Mouse (Mus musculus): Measurements from ENCODE around the gene Spop.
A peak's percentile ranks its signal among the peaks of the same experiment; 100 is the strongest.
"Not testable (repeated sequence)": the region's sequence is repeated elsewhere in the genome, so short reads cannot be mapped to it uniquely, and the experiment has no call there.

Spop gene

DNA sequence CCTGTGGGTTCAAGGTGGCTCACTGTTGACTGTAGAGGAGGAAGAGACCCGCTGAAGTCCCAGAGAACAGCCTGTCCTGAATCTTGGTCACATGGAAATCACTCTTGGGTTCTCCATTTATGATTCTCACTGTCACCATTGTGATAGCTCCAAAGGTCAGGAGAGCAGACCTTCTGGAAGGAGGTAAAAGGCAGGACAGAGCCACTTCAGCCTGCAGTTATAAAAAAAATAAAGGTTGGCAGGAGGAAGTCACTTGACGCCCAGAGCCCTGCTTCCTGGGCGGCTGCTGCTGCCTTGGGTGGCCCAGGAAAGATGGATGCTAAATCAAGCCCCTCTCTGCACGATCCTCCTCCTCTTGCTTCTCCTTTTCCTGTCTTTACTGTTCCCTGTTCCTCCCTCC, 86.5 kb downstream of the Spop start:
- no peak for DNase-seq (ENCODE audit: low spot score)

DNA sequence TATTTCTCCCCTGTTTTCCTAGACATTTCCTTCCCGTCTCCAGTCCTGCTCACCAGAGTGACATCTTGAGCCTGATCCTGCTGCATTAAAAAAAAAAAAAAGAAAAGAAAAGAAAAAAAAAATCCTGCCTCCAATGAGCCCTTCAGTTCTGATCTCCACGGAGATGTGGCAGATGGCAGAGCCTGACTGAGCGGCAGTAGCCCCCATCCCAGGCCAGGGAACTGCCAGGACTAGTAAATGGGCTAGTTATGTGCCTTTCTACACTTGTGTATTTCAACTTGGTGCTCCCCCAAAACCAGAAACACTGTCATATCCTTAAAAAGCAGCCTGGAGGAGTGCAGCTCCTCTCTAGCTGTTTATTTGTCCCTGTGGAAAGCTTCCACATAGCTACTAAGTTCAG, 87.0 kb downstream of the Spop start:
- no peak for DNase-seq (ENCODE audit: low spot score)

DNA sequence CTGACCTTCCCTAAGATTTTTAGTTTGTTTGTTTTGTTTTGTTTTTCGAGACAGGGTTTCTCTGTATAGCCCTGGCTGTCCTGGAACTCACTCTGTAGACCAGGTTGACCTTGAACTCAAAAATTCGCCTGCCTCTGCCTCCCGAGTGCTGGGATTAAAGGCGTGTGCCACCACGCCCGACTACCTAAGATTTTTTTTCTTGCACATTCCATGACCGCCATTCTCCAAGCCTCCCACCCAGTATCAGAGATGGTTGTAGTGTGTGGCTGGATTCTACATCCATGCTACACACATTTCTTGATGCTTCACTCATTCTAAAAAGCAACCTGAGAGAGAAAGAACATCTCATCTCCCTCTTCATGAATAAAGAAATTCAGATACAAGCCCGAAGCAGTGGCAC, 87.9 kb downstream of the Spop start:
- not testable (repeated sequence) for DNase-seq (ENCODE audit: low spot score)

DNA sequence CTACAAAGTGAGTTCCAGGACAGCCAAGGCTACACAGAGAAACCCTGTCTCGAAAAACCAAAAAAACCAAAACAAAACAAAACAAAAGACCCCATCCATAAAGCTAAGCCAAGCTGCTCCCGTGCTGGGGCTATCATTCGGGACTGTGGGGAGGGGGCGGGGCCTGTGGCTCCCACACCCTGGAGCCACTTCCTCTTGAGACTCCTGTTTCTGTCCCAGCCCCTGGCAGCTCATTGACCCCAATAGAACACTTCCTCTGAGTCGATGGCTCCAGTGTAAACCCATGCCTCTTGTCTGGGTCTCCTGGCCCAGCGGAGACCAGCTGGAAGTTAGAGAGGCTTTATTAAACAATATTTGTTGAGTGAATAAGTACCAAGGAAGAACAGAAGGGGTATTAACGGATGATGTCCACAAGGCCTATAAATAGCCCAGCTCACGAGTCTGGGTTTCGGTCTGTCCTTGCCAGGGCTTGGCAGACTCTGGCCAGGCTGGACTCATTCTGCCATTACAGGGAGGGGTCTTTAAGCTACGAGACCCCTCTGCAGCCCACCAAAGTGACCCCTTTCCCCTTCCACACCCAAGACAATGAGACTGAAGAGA, 89.8 kb downstream of the Spop start:
- DNase-seq (ENCODE audit: low spot score) = no peak

DNA sequence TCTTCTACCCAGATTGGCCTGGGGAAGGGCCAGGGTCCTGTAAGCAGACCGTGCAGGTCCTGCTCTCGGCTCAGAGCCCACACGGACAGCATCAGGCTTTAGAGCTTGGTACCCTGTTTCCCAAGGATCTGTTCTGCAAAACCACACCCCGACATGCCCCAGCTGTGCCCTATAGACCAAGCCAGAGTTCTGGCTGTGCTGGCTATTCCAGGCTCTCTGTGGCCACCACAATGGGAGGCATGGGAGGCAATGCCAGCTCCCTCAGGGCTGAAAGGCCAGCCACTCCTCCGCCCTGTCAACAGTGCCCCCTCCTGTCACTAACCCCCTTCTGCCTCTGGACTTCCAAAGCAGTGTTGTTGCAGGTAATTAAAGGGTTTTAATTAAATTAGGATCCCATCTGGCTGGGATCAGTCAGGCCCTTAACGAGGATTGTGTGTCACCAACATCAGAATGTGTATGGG, 90.4 kb downstream of the Spop start:
- no peak for DNase-seq (ENCODE audit: low spot score)

DNA sequence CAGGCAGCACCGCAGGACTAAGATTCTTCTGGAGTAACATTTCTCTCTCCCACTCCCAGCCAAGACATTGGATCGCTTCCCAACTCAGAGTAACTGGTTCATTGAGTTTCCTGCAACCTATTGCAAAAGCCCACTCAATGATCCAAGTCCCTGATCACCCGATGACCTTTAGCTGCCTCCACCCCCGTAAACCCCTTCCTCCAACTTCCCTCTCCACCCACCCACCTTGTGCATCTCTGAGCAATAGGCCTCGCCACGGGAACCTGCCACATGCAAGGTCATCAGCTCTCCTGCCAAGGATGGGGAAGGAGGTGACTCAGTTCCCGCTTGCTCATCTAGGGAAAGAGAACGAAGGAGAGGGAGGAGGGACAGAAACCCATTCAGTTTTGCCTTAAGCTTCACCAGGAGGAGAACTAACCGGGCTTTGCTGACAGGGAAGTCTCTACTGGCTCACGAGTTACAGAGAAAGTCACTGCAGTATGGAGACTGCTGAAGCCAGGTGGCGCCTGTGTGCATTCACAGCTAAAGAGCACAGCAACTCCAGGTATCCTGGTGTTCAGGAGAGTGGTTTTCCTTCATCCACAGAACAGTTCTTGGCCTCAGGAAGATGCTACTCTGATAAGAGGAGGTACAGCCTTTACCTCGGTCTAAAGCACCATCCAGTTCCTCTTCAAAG, 93.3 kb downstream of the Spop start:
- no peak for DNase-seq (ENCODE audit: low spot score)

DNA sequence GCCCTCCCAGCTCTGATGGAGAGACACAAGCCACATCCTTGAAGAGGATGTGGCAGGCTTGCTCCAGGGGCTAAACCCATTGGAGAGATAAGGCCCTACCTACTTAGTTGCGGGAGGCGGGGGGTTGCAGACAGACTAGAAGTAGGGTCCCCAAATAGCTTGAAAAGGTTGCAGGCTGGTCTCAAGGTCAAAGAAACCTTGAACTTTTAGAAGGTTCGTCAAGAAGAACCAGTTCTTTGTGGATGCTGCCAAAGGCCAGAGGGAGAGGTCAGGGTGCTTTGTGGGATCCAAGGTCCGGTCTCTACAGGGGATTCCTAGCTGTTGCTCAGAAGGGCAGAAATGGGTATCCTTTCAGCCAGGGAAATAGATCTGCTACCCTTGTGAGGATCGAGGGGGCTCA, 93.9 kb downstream of the Spop start:
- no peak for DNase-seq (ENCODE audit: low spot score)

DNA sequence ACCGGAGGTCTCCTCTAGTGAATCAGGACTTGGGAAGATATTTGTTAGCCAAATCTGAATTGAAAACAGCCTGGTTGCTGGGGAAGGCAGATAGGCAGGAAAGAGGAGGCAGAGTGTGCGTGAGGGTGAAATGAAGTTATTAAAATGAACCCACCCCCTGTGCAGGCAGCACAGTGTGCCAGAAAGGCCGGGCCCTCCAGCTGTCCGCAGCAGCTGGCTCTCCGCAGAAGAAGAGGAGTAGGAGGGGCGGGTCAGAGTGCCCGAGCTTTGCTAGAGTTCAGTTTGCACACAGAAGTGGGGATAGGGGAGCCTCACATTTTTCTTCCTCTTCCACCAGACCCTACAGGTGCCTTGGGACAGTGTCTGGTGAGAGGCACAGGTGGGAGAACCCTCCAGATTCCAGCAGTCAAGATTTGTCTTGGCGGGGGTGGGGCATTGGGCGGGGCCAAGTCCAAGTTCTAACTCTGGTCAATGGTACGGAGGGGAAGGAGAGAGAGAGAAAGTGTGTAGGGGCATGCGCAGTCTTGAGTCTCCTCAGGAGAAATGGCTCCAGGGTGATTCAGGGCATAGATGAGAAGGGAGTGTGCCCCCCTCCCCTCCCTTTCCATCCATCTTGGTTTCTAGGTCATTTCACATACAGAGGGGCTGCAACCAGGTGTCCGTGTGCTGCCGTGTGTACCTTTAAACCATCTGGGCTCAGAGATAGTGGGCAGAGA, 94.5 kb downstream of the Spop start:
- no peak for DNase-seq (ENCODE audit: low spot score)

DNA sequence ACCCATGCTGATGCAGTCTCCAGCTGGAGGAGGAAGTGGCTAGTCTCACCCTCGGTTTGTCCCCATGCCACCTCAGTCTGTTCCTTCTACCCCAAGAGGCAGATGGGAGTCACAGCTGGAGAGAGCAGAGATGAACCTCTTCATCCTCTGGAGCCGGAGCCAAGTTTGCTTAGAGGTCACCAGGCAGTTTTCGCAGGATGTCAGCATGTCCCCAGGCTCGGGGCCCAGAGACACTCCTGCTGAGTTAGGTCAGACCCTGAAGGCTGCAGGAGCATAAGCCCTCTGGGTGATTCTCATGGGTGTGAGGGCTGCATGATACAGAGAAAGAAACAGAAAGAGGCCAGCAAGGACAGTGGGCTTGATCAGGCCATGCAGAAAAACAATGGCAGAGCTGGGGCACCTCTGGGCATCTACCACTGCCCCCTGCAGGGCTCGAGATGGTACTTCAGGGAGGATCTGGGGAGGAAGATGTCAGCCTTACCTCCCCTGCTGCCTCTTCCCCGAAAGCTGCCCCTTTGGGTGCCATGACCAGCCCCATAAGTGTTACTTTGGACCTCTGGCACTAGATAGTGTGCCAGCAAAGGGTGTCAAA, 95.3 kb downstream of the Spop start:
- no peak for DNase-seq (ENCODE audit: low spot score)

DNA sequence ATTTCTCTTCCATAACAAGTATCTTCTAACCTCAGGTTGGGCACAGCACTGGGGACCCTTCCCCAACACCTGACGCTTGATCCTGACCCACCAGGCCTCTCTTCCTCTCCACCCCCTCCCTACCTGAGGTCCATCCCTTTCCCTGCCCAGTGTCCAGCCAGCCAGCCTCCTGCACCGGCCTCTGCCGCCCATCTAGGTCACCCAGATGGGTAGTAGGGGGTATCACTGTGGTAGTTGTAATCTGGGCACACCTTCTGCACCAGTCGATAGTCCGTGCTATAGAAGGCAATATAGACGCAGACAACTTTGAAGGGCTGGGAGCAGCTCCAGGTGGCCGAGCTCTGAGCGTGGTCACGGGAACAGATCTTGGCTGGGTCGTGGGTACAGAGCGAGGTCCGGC, 96.8 kb downstream of the Spop start:
- no peak for DNase-seq (ENCODE audit: low spot score)

DNA sequence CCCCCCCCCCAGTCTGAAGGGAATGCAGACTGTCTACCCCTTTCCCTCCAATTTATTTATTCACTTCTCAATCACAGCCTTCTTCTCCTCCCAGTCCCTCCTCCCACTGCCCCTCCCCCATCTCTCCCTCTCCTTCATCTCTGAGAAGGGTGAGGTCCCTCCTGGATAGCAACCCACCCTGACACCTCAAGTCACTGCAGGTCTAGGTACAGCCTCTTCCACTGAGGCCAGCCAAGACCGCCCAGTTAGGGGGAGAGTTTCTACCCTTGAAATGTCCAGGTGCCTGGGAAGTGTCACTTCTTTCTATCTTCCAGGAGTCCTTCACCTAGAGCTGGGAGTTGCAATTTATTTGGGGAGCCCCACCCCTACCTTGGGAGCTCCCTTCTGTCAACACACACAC, 98.0 kb downstream of the Spop start:
- no peak for DNase-seq (ENCODE audit: low spot score)

DNA sequence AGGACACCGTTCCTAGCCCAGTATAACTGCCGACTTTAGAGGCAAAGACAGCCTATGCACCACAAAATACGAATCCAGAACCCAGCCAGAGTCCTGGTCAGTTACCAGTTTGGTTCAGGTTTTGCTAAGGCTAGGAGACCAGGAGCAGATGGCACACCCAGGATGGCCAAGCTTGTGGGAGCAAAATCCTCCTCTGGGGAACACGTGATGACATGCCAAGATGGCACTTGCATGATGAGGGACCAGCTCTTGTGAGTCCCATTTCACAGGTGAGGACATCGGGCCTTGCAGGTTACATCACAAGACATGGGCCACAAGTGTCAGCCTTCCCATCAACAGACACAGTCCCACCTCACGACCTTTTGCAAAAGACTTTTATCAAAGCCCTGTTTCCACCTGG, 98.5 kb downstream of the Spop start:
- no peak for DNase-seq (ENCODE audit: low spot score)

DNA sequence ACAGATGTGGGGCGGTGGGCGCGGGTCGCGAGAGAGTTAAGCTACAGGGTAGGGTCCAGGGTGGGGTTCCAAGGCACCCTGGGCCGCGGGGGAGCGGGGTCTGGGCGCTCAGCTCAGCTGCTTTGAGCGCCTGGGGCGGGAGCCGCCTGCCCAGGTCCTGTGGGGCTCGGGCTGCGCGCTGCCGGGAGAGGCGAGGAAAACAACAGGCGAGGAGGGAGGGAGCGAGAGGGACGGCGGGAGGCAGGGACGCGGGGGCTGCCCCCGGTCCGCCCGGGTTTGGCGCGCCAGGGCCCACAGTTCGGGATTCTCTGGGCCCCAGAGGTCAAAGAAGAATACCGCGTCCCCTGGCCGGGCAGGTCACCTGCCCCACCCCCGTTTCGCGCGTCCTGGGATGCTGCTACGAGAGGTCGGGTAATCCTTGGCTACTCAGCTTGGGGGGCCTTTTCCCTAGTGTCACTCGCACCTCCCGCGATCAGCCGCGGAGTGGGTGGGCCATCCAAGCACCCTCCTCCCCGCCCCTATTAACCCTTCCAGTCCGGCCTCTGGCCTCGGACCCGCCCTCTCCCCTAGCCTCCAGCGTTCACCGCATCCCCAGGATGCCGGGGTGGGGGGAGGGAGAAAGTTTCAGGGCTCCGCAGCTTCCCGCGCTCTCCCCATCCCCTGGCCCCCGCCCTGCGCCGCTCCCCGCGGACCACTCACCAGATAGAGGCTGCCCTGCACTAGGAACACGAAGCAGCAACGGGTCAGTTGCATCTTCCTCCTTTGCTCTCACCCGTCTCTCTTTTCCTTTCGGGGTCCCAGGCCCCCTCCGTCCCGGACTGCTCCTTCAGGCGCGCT, 99.8 kb downstream of the Spop start:
- DNase-seq (ENCODE audit: low spot score) = no peak

DNA sequence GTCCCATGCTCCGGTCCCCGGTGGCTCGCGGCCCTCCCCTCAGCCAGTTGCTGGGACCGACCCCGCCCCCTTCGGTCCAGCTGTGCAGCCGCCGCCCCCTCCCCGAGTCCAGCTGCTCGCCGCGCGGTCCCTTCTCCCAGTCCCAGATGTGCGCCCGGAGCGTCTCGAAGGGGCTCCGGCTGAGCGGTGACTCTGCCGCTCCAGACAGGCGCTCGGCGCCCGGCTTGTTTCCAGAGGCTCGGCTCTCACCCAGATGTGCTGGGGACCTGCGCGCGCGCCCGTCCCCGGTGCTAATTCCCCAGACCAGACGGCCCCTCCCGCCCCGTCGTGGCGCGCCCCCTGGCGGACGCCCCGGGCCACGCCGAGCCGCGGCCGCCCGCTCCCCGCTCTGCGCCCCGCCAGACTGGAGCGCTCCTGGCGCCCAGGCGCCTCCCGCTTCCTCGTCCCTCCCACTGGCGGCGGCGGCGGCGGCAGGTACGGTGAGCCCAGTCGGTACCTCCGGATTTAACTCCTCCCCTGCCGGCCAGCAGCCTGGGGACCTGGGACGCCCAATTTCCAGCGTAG, 100.5 kb downstream of the Spop start, which contains the start of gene Nxph3:
TSS of gene Nxph3 (minus strand) at position 273 of the 564 bp plus-strand sequence.
- DNase-seq (ENCODE audit: low spot score) = no peak

DNA sequence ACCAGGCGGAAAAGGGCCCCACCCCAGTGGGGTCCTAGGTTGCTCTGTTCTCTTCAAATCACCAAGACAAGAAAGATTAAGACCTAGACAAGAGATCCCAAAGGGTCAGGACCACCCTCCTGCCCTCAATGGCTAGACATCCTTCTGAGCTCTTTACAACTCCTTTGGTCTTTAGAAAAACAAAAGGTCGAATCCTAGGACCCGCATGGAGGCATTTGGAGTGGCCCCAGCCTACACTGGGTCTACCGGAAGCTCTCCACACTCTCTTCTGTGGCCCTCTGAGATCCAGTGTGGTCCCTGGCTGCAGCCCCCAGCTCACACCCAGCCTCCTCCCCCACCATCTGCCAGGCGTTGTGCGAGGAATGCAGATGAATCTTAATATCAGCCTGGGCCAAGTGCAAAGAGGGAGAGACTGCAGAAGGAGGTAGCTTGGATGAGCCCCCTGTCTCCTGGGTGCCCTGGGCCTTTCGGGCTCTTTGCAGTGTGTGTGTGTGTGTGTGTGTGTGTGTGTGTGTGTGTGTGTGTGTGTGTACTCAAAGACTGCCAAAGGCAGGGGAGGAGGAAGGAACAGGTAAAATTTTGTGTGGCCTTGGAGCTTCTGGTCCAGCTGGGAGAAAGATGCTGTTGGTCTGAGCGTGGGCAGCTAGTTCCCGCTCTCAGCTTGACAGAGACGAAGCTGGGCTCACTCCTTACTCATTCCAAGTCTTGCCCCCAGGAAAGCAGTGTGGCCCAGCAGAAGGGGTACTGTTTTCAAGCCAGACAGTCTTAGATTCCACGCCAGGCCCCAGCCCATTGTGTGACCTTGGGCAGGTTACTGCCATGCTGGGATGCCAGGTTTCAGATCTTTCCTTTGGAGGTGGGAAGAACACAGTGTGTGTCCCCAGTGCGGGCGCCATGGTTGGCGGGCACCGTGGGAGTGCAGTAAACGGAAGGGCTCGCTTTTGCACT, 101.8 kb downstream of the Spop start:
- no peak for DNase-seq (ENCODE audit: low spot score)

DNA sequence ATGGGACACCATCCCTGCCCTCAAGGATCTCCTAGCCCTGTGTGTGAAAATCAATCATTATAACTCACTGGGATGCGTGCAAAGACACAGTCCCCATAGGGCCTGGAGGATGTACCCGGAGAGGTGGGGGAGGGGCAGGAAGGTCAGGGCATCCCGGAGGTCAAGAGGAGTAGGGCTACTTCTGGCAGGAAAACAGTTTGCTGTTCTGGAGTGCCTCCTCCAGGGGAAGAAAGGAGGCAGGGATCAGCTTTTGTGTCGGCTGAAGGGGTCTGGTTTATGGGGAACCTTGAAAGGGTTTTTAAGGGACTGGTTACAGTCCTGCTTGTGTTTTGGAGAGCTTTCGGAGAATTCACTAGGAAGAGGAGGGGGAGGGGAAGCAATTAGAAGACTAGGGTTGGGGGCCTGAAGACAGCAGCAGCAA, 102.6 kb downstream of the Spop start:
- DNase-seq (ENCODE audit: low spot score) = no peak

DNA sequence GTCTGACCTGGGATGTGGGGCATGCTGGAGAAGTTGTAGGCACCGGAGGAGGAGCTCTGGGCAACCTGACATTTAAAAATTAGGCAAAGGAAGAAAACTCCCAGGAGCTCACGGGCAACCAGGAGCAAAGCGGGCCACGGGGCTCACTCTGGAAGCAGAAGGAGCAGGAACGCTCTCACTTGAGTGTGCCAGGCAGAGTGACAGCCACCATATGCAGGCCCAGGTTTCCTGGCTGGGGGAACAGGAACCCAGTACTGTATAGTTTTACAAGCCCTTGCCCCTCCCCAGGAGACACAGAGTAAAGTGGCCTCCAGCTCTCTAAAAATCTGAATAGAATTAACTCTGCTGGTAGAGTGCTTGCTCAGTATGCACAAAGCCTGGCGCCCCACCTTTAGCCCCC, 103.3 kb downstream of the Spop start:
- DNase-seq (ENCODE audit: low spot score) = no peak

DNA sequence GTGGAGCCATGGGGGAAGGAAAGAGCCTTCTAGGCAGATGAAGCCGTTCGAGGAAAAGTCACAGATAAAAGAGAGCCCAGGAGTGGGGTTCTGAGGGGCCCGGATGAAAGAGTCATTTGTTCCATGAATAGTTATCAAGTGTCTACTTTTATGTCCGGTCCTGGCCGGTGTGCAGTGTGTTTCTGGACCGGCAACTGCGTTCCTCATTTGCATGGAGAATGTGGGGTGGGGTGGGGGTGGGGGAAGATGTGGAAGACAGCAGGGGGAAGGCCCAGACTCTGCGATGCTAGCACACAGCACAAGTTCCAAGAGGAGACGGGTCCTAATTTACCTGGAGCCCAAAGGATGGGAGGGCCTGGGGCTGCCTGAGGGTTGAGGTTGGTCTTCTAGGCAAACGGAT, 105.4 kb downstream of the Spop start:
- DNase-seq (ENCODE audit: low spot score) = no peak

DNA sequence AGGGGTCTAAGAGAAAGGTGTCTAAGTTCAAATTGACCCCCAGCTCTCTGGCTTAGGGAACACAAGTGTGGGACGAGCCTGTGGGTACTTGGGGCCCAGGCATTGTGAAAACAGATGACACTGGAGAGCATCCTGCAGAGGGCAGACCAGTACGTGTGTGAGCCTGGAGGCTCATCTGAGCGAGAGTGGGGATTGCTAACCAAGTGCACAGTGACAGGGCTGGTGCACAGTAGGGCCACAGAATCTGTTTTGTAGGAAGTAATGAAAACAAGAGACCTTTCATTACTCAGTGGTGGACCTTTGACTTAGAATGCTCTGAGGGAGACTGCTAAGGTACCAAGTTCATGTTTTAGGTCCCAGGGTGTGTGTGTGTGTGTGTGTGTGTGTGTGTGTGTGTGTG, 106.1 kb downstream of the Spop start:
- no peak for DNase-seq (ENCODE audit: low spot score)

DNA sequence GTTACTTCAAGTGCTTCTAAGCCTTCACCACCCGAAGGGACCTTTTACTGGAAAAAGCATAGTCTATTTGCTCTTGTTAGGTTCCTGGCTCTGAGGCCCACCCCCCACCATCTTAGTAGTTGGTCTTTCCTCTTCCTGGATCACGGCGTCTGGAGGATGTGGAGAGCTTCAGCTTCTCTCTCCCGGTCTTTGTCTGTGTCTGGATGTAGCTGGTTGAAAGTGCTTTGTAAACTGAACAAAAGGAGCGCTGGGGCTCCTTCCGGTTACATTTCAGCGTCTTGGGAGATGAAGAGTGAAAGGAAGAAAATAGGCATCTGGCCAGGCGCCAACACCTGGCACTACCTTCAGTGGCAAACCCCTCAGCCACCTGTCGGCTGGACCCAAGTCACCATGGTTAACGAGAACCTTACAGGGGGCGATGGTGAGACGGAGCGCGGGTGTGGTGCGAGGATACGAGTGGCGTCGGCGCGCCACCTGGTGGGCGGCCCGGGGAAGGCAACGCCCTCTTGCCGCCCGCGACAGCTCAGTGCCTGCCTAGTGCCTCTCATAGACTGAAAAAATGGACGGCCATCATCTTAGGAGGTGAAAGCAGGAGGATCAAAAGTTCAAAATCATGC, 106.7 kb downstream of the Spop start:
- DNase-seq (ENCODE audit: low spot score) = peak; percentile 76

All from layer of hippocampus, adult 9-10 months (tissue).